Mouse (Mus musculus) central nervous system, embryonic 18 days (tissue): Measurements from ENCODE around the gene Gm45062. TPM values are rescaled to one million over a fixed set of nuclear protein-coding genes. Genes with fewer than 3 reads are reported as not detected.

Experiments used
- polyA plus RNA-seq: library from polyadenylated mRNA; depleted of rRNA; stranded (reverse); fragments of >200 nt; gene quantifications from 2 replicates; pipeline ENCODE4 v1.2.3, GENCODE M21; 2012; rRNA removed

Gm45062 gene
- 15.7 and 17.4 TPM in 2 replicates for polyA plus RNA-seq

DNA sequence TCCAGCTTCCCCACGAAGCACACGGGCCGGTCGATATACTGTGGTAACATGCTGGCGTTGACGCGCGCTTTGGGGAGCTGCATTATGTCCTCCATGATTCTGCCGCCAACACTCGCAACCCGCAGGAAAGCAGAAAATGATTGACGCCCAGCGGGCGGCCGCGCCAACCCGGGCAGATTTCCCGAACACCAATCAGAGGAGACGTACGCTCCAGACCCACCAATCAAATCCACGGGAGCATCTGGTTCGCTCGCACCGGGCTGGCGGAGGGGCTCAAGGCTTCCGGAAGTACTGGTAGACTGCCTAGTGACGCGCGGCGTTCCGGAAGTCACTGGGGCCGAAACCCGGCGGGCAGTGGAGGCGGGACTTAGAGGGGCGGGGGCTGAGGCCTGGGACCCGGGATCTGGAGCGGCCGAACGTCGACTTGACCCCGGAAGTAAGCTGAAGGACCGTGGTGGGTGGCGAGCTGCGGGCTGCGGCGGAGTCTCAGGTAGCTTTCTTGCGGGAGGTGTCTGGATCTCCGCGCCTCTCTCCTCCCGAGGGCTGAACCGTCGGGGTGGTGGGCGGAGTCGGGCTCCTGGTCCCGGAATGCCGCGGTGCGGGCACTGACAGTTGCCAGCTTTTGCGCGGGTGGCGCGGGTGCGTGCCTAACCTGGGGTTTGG is at the start of gene Gm45062, which contains the start of the genes Rpa3 and Umad1:
Gm45062 (plus strand) TSS at position 447 of the 663 bp plus-strand sequence.
Rpa3 (minus strand) TSS at position 170 of the 663 bp plus-strand sequence.
Umad1 (plus strand) TSS at position 285 of the 663 bp plus-strand sequence.

DNA sequence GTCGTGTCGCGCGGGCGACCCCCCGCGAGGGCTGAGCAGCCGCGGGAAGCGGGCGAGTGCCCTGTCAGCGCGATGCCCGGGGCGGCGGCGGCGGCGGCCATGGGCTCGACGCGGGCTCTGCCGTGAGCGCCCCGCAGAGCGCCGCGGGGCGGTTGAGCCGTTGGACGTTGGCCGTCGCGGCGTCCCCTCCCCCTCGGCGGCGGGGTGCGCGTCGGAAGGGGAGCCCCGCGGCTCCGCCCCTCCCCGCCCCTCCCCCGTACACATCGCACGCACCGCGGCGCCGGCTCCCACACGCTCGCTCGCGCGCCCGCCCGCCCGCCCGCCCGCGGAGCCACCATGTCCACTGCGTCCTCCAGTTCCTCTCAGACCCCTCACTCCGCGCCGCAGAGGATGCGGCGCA is 250.3 kb downstream of the Gm45062 start, which contains the start of gene Glcci1:
Glcci1 (plus strand) TSS at position 50 of the 400 bp plus-strand sequence.

Other genes starting within 250 kb of the Gm45062 start
- 0.70 and 1.6 TPM in 2 replicates for gene Col28a1, start 66.8 kb upstream of the Gm45062 start, polyA plus RNA-seq
- gene Mios, start 50.2 kb upstream of the Gm45062 start, polyA plus RNA-seq: 11.7 and 12.3 TPM in 2 replicates
- 37.7 and 42.4 TPM in 2 replicates for gene Rpa3, start 277 bp upstream of the Gm45062 start, polyA plus RNA-seq
- 31.8 and 32.2 TPM in 2 replicates for gene Umad1, start 162 bp upstream of the Gm45062 start, polyA plus RNA-seq